Mouse (Mus musculus): Measurements from ENCODE around the gene Fam221a.
"Not testable (repeated sequence)": the region's sequence is repeated elsewhere in the genome, so short reads cannot be mapped to it uniquely, and the experiment has no call there.

Fam221a gene

DNA sequence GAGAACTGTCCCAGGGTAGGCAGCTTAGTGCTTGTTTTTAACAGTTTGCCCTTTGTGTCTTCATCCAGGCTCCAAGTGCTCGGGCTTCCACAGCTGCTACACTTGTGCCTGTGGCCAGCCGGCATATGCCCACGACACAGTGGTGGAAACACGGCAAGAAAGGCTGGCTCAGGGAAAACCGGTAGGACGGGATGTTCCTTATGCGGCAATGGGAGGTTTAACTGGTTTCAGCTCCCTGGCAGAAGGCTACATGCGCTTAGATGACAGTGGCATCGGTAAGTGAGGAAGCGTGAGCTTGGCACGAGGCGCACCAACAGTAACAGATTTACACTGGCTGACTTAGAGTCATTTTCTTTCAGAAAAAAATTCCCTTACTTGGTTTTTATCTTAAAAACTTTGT is 10.8 kb downstream of the Fam221a start:
- no peak for DNase-seq (ENCODE audit: low spot score)

- DNase-seq (ENCODE audit: low spot score) = no peak
Observed at GRCm38 (mm10) chr6:49394276-49394675, 26.7 kb downstream of the Fam221a start.

GRCm38 (mm10) chr6:49395316-49395715 is 27.8 kb downstream of the Fam221a start, which contains the start of gene Stk31:
Gene Stk31 (plus strand): TSS chr6:49395604.
- DNase-seq (ENCODE audit: low spot score) = no peak

DNA sequence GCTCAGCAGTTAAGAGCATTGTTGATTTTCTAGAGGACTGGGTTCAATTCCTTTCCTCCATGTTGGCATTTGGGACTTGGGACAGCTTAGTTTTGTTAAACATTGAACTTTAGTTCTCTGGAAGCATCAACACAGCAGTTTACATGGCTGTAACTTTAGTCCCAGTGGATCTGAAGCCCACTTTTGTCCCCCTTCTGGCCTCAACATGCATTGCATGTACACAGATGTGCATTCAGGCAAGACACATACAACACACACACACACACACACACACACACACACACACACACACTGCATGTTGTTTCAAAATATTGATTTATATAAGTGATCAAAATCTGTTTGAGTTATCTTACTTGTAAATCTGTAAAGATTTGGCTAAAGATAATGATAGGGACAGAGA is 29.9 kb downstream of the Fam221a start:
- no peak for DNase-seq (ENCODE audit: low spot score)

DNA sequence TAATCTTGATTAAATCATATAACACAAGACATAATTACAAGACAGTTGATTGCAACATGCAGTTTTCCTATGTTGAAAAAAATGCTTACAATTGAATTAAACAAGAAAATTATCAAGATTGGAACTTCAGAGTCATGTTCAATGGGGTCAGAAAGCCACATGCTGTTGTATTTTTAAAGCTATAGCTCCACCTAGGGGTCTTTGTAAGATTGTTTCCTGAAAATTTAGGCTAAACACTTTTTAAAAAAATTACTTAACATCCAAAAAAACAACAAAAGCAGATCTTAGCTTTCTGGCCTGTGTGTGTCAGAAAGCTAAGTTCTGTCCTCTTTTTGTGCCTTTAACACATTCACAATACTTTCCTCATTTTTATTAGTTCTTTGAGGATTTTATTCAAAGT is 30.8 kb downstream of the Fam221a start:
- peak; percentile 24 for DNase-seq (ENCODE audit: low spot score)

DNA sequence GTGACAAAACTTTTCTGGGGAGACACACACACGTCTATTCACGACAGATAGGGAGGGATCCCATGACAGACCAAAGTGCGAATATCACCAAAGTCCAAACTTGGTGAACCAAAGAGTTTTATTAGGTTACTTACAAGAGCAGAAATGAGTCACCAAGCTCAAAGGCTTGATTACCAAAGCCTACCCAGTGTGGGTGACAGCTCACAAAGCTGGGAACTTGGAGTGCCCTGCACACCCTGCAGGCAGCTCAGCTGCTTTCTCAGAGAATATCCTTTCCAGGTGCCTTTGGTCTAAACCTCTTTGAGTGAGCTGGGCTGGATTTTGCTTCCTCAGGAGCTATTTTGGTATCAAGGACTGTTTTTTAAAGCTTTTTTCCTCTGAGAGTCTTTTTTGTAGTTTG is 43.3 kb downstream of the Fam221a start:
- no peak for DNase-seq (ENCODE audit: low spot score)

DNA sequence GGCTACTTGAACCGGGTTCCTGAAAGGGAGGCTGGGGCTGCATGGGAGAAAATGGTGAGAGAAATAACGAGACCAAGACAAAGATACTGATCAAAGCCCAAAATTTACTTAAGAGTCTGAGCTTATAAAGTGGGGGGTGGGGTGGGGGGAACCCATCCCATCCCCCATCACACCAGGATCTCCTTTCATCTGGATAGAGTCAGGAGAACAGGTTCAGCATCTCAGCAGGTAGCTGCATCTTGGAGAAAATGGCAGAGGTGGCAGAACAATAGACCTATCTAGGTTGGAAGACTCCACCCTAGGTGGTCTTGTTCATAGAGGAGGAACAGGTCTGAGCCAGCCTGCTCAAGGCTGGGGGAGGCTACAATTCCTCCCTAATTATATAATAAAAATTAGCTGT is 45.4 kb downstream of the Fam221a start:
- DNase-seq (ENCODE audit: low spot score) = not testable (repeated sequence)

- no peak for DNase-seq (ENCODE audit: low spot score)
Observed at GRCm38 (mm10) chr6:49415971-49416370, 48.4 kb downstream of the Fam221a start.

GRCm38 (mm10) chr6:49437306-49437705 is 69.8 kb downstream of the Fam221a start:
- no peak for DNase-seq (ENCODE audit: low spot score)

Data from c-Kit-positive CD71-positive TER-119-positive erythroid progenitor cells, embryonic 14.5 days (primary cell).